Mouse (Mus musculus): ENCODE results near the gene Comp.

DNA sequence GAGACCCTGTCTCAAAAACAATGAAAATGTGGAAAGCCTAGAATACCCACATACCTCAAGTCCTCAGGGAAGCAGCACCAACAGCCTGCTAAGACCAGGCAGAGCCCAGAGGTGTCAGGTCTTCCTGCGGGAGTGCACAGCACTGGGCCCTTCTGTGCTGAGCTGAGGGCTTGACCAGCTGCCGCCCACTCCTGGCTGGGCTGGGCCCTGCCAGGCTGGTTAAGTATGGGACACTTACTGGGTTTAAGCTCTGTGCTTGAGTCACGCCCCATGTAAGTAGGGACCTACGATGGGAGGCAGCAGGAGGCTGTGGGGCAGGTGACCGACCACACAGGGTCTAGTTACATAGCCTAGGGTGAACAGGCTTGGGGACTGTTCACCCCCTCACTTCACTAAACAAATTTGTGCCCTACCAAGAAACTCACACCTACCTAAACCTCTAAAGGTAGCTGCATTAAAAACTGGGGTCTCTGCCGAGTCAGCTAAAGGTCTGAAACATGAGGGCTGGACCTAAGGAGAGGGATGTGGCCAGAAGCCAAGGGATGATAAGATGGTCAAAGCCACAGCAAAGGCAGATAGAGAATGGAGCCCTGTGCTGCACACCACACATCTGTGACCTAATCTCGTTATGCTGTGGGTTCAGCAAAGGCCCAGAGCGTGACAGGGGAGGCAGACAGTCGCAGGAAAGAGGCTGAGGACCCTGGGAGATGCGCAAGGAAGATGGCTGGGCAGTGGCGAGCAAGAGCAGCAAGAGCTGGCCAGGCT is 46.7 kb downstream of the Comp start:
- TF ChIP-seq POLR2A (IDR thresholded peaks at IDR 0.05; ENCODE audit: low read depth, low read length), result no peak
- TF ChIP-seq CTCF (IDR thresholded peaks at IDR 0.05; ENCODE audit: borderline replicate concordance, insufficient read depth, low read length), result no peak
